Mouse (Mus musculus) heart, postnatal 0 days (tissue): ENCODE measurements around the gene Spry1. TPM values are rescaled to one million over a fixed set of nuclear protein-coding genes. Genes with fewer than 3 reads are reported as not detected.

Experiments used
- ATAC-seq: fragments of 200-750 bp; cut with Nextera tagmentation; 2 replicates; pipeline ENCODE4 v1.8.0; 2017; ENCODE audit warnings: low read depth, moderate number of reproducible peaks, moderate library complexity; ENCODE audit not compliant: insufficient read depth
- DNase-seq: peaks from one replicate; pipeline ENCODE4 v3.0.0-alpha.2; 2016; ENCODE audit warnings: low spot score
- H3K27ac ChIP-seq: fragments of 300-500 bp; sonication (generic); 2 replicates; pipeline ENCODE4 v1.5.1; 2014; ENCODE audit warnings: low read depth, mild to moderate bottlenecking
- H3K27me3 ChIP-seq: fragments of 300-500 bp; sonication (generic); 2 replicates; pipeline ENCODE4 v1.6.1; 2014; ENCODE audit warnings: low read length, mixed read lengths; ENCODE audit not compliant: control insufficient read depth, insufficient read depth
- H3K36me3 ChIP-seq: fragments of 300-500 bp; sonication (generic); replicated peaks from 2 replicates; pipeline ENCODE4 v1.6.1; 2014; ENCODE audit warnings: low read length, mixed read lengths; ENCODE audit not compliant: control insufficient read depth, insufficient read depth
- H3K4me1 ChIP-seq: fragments of 300-500 bp; sonication (generic); 2 replicates; pipeline ENCODE4 v1.6.1; 2014; ENCODE audit warnings: antibody characterized with exemption; ENCODE audit not compliant: control insufficient read depth, insufficient read depth
- H3K4me2 ChIP-seq: fragments of 300-500 bp; sonication (generic); 2 replicates; pipeline ENCODE4 v1.6.1; 2014; ENCODE audit warnings: low read depth, mild to moderate bottlenecking, low read length, moderate library complexity
- H3K4me3 ChIP-seq: fragments of 300-500 bp; sonication (generic); 2 replicates; pipeline ENCODE4 v1.5.1; 2014; ENCODE audit warnings: low read depth, low read length
- H3K9ac ChIP-seq: fragments of 300-500 bp; sonication (generic); replicated peaks from 2 replicates; pipeline ENCODE4 v1.6.1; 2014; ENCODE audit warnings: low read depth, low read length, mixed read lengths
- H3K9me3 ChIP-seq: fragments of 300-500 bp; sonication (generic); replicated peaks from 2 replicates; pipeline ENCODE4 v1.6.1; 2016; ENCODE audit warnings: low read length; ENCODE audit not compliant: control insufficient read depth
- CTCF ChIP-seq: IDR thresholded peaks from 2 replicates; pipeline ENCODE4 v1.5.1; 2016; ENCODE audit warnings: antibody characterized with exemption, control low read depth, low read depth
- EP300 ChIP-seq: IDR thresholded peaks from 2 replicates; pipeline ENCODE4 v1.6.1; 2016; ENCODE audit warnings: antibody characterized with exemption, low read depth
- WGBS: fragments of 180-500 bp; shearing (Covaris S2); extraction: QIAGEN DNeasy Blood & Tissue Kit; methylation state at CpG from one replicate; pipeline ENCODE4 v1.1.7; 2014; 5-methylcytosine and 5-hydroxymethylcytosine counted together
- polyA plus RNA-seq: library from polyadenylated mRNA; unstranded; fragments of >200 nt; fragmentation: Nextera tagmentation; extraction: Ambion mirVana; gene quantifications from 2 replicates; pipeline ENCODE4 v1.2.1, GENCODE M21; 2015
- total RNA-seq: library from RNA; depleted of rRNA; stranded (reverse); fragments of >200 nt; gene quantifications from 2 replicates; pipeline ENCODE4 v1.2.3, GENCODE M21; 2014; ENCODE audit warnings: low replicate concordance

The Spry1 gene
- total and polyA plus RNA-seq, 2 experiments from 2014 or later, result 5.4 to 39.6 TPM

GRCm38 (mm10) chr3:37641796-37642680 lies 2.3 kb downstream of the Spry1 start:
- 55% methylated on average over 20 of the region's 20 CpGs for WGBS
- H3K27ac ChIP-seq, result peak overlapping the region; percentile 81
- peak overlapping the region; percentile 79 for H3K9ac ChIP-seq
- peaks cover 9% of the 10 kb centered on the region; the same call in 1 of the 2 replicates for H3K4me1 ChIP-seq
- peaks cover 28% of the 10 kb centered on the region for H3K36me3 ChIP-seq
- TF ChIP-seq EP300 (no peak), CTCF (no peak)
- peak overlapping the region; percentile 93 for H3K4me2 ChIP-seq
- H3K27me3 ChIP-seq, result no peaks in the 10 kb centered on the region
- H3K4me3 ChIP-seq, result peak overlapping the region; percentile 79
- ATAC-seq (no peak), DNase-seq (no peak)
- no peaks in the 10 kb centered on the region for H3K9me3 ChIP-seq

DNA sequence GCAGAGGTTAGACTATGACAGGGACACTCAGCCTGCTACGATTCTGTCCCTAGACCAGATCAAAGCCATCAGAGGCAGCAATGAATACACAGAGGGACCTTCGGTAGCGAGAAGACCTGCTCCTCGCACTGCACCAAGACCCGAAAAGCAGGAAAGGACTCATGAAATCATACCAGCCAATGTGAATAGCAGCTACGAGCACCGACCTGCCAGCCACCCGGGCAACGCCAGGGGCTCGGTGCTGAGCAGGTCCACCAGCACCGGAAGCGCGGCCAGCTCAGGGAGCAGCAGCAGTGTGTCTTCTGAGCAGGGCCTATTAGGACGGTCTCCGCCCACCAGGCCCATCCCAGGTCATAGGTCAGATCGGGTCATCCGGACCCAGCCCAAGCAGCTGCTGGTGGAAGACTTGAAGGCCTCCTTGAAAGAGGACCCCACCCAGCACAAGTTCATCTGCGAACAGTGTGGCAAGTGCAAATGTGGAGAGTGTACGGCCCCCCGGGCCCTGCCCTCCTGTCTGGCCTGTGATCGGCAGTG lies 3.0 kb downstream of the Spry1 start:
- H3K27me3 ChIP-seq, result no peaks in the 10 kb centered on the region
- no peak for ATAC-seq
- peaks cover 28% of the 10 kb centered on the region for H3K36me3 ChIP-seq
- peak overlapping the region; percentile 81 for H3K27ac ChIP-seq
- H3K4me3 ChIP-seq, result peak overlapping the region; percentile 79
- no peaks in the 10 kb centered on the region for H3K9me3 ChIP-seq
- DNase-seq, result no peak
- H3K4me1 ChIP-seq, result peaks cover 9% of the 10 kb centered on the region; the same call in 1 of the 2 replicates
- peak overlapping the region; percentile 93 for H3K4me2 ChIP-seq
- 86% methylated on average over 21 of the region's 21 CpGs for WGBS
- TF ChIP-seq EP300 (no peak), CTCF (no peak)
- H3K9ac ChIP-seq, result peak overlapping the region; percentile 79; the same call in 1 of the 2 replicates

GRCm38 (mm10) chr3:37643411-37643810 lies 3.7 kb downstream of the Spry1 start:
- DNase-seq (no peak), ATAC-seq (no peak)
- Histone ChIP-seq H3K27ac (no peak overlapping the region), H3K4me2 (peak overlapping the region; percentile 93), H3K27me3 (no peaks in the 10 kb centered on the region), H3K36me3 (peaks cover 28% of the 10 kb centered on the region), H3K9ac (peak overlapping the region; percentile 37; the same call in 1 of the 2 replicates), H3K4me1 (peaks cover 9% of the 10 kb centered on the region; the same call in 1 of the 2 replicates), H3K9me3 (no peaks in the 10 kb centered on the region), H3K4me3 (0 out of 2 replicates have a peak overlapping the region, but pooled peaks have one; percentile 79)
- 77% methylated on average over 13 of the region's 13 CpGs for WGBS
- TF ChIP-seq EP300 (no peak), CTCF (no peak)

GRCm38 (mm10) chr3:37643903-37644302 lies 4.2 kb downstream of the Spry1 start:
- H3K4me1 ChIP-seq, result peaks cover 9% of the 10 kb centered on the region; the same call in 1 of the 2 replicates
- H3K36me3 ChIP-seq, result peaks cover 28% of the 10 kb centered on the region
- peak overlapping the region; percentile 93 for H3K4me2 ChIP-seq
- TF ChIP-seq EP300, result no peak
- no peak for TF ChIP-seq CTCF
- H3K27ac ChIP-seq, result no peak overlapping the region
- DNase-seq, result no peak
- H3K4me3 ChIP-seq, result peak overlapping the region; percentile 8; the same call in 1 of the 2 replicates
- ATAC-seq, result no peak
- 65% methylated on average over 8 of the region's 8 CpGs for WGBS
- H3K27me3 ChIP-seq, result no peaks in the 10 kb centered on the region
- no peak overlapping the region for H3K9ac ChIP-seq
- H3K9me3 ChIP-seq, result no peaks in the 10 kb centered on the region

DNA sequence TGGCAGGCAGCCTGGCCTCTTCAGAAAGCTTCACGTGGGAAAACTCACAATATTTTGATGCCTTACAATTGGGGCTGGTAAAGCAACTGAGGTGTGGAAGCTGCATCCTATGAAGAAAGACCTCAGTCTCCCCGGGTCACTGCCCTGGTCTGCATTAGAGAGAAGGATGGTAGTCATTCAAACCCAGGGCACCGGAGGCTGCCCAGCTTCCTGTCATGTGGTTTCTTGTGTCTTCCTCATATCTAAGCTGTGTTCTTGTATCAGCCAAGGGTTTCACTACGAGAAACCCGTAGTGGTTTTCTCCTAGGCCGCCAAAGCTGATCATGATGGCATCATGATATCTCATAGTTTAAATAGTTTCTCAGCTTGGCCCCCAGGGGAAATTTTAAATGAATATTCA lies 5.3 kb downstream of the Spry1 start:
- ATAC-seq (no peak), DNase-seq (no peak)
- Histone ChIP-seq H3K4me3 (no peak overlapping the region), H3K27ac (no peak overlapping the region), H3K9ac (no peak overlapping the region), H3K27me3 (no peaks in the 10 kb centered on the region), H3K36me3 (peaks cover 28% of the 10 kb centered on the region), H3K4me2 (no peak overlapping the region), H3K4me1 (0 out of 2 replicates have a peak, but pooled peaks cover 9% of the 10 kb centered on the region), H3K9me3 (no peaks in the 10 kb centered on the region)
- TF ChIP-seq EP300, result no peak
- TF ChIP-seq CTCF, result no peak
- 75% methylated on average over 6 of the region's 6 CpGs for WGBS
